33 mouse cellular contexts compared by ENCODE assay signal in genomic region chr15:99082840-99083239, GRCm38 (mm10). TPM values are rescaled to one million over a fixed set of nuclear protein-coding genes. Genes with fewer than 3 reads are reported as not detected.
"Had no signal": no experiment of that assay in that cellular context is flagged by ENCODE, and none has a peak within 500 bp of the region (broad histone marks: within the 10 kb centered on the region; RNA-seq: fewer than 3 reads in every experiment).

No protein-coding gene starts in this region.

- H3K4me2 ChIP-seq: heart, embryonic 11.5 days; heart, embryonic 13.5 days; heart, embryonic 15.5 days; hindbrain, embryonic 15.5 days; kidney, embryonic 15.5 days; limb, embryonic 13.5 days; limb, embryonic 15.5 days; liver, embryonic 12.5 days had no signal

- H3K27ac ChIP-seq: heart, embryonic 13.5 days; heart, embryonic 15.5 days; hindbrain, embryonic 15.5 days; hindbrain, postnatal 0 days; kidney, postnatal 0 days; limb, embryonic 13.5 days; limb, embryonic 15.5 days; liver, embryonic 12.5 days; liver, embryonic 14.5 days had no signal

- ATAC-seq: hindbrain, postnatal 0 days; intestine, embryonic 16.5 days; liver, embryonic 12.5 days had no signal

- DNase-seq: gastrocnemius, postnatal 14 days; gastrocnemius, postnatal 36 days; kidney, adult 11 months; layer of hippocampus, adult 9-11 months; layer of hippocampus, postnatal 36 days had no signal

- H3K9ac ChIP-seq: heart, embryonic 13.5 days; heart, embryonic 15.5 days; hindbrain, embryonic 15.5 days; kidney, embryonic 15.5 days; limb, embryonic 13.5 days; limb, embryonic 15.5 days; liver, embryonic 12.5 days; liver, embryonic 14.5 days had no signal

- H3K4me1 ChIP-seq: hindbrain, embryonic 15.5 days had no signal

- H3K36me3 ChIP-seq: hindbrain, embryonic 15.5 days had no signal

- H3K4me3 ChIP-seq: heart, embryonic 13.5 days; heart, embryonic 15.5 days; hindbrain, embryonic 15.5 days; kidney, embryonic 15.5 days; limb, embryonic 13.5 days; limb, embryonic 15.5 days; liver, embryonic 12.5 days had no signal

- H3K9me3 ChIP-seq: heart, embryonic 13.5 days; heart, embryonic 15.5 days; hindbrain, embryonic 15.5 days; kidney, embryonic 15.5 days; limb, embryonic 13.5 days; limb, embryonic 15.5 days; liver, embryonic 12.5 days had no signal

RNA-seq across cellular contexts. Expression of gene C1ql4, which starts 4.8 kb away (rescaled TPM):
- total RNA-seq: gastrocnemius, adult 18-20 months; gastrocnemius, adult 8-10 months; gastrocnemius, postnatal 14 days; gastrocnemius, postnatal 36 days; heart, adult 18-20 months; heart, postnatal 14 days; heart, postnatal 36 days; hematopoietic stem cell, adult 5-6 weeks; layer of hippocampus, adult 18-20 months; left cerebral cortex, adult 18-20 months; left cerebral cortex, adult 8-10 months; left cerebral cortex, postnatal 10 days; left cerebral cortex, postnatal 25 days; left cerebral cortex, postnatal 4 days; liver, adult 2 months had no signal
- polyA plus RNA-seq: large intestine, adult 2 months; limb, embryonic 11.5 days; limb, embryonic 13.5 days; limb, embryonic 15.5 days; liver, embryonic 14.5 days; liver, embryonic 16.5 days had no signal

RNA-seq across cellular contexts. Expression of gene Troap, which starts 8.5 kb away (rescaled TPM):
- total RNA-seq: gastrocnemius, adult 8-10 months; left cerebral cortex, adult 18-20 months; liver, adult 2 months had no signal
- polyA plus RNA-seq: liver, adult 2 months had no signal

RNA-seq across cellular contexts. Expression of gene Dnajc22, which starts 10.1 kb away (rescaled TPM):
- total RNA-seq: hematopoietic stem cell, adult 5-6 weeks; left cerebral cortex, adult 18-20 months; left cerebral cortex, postnatal 10 days had no signal

RNA-seq across cellular contexts. Expression of gene Prph, which starts 27.9 kb away (rescaled TPM):
- total RNA-seq: hematopoietic stem cell, adult 5-6 weeks had no signal

RNA-seq across cellular contexts. Expression of gene Spats2, which starts 42.9 kb away (rescaled TPM):
- total RNA-seq: hematopoietic stem cell, adult 5-6 weeks had no signal
